Mouse (Mus musculus) midbrain, embryonic 10.5 days (tissue): ENCODE measurements around the gene Itgb8. TPM values are rescaled to one million over a fixed set of nuclear protein-coding genes. Genes with fewer than 3 reads are reported as not detected.

Experiments
- DNase-seq: peaks from one replicate; pipeline ENCODE4 v3.0.0-alpha.2; 2017; ENCODE audit warnings: low spot score
- H3K27ac ChIP-seq: fragments of 300-500 bp; sonication (generic); replicated peaks from 2 replicates; pipeline ENCODE4 v1.5.1; 2016; ENCODE audit warnings: mild to moderate bottlenecking
- H3K27me3 ChIP-seq: fragments of 300-500 bp; sonication (generic); 2 replicates; pipeline ENCODE4 v1.6.1; 2016; ENCODE audit warnings: low read depth, mild to moderate bottlenecking; ENCODE audit not compliant: poor library complexity, severe bottlenecking
- H3K36me3 ChIP-seq: fragments of 300-500 bp; sonication (generic); 2 replicates; pipeline ENCODE4 v1.6.1; 2016; ENCODE audit warnings: mild to moderate bottlenecking, moderate library complexity
- H3K4me1 ChIP-seq: fragments of 300-500 bp; sonication (generic); 2 replicates; pipeline ENCODE4 v1.6.1; 2016
- H3K4me3 ChIP-seq: fragments of 300-500 bp; sonication (generic); 2 replicates; pipeline ENCODE4 v1.5.1; 2016; ENCODE audit warnings: mild to moderate bottlenecking, moderate library complexity
- H3K9me3 ChIP-seq: fragments of 300-500 bp; sonication (generic); replicated peaks from 2 replicates; pipeline ENCODE4 v1.6.1; 2016; ENCODE audit warnings: mild to moderate bottlenecking
- WGBS: fragments of 180-500 bp; shearing (Covaris S2); methylation state at CpG from one replicate; pipeline ENCODE4 v1.1.7; 2016; 5-methylcytosine and 5-hydroxymethylcytosine counted together
- polyA plus RNA-seq: library from polyadenylated mRNA; unstranded; fragments of >200 nt; fragmentation: Nextera tagmentation; extraction: Ambion mirVana; gene quantifications from 2 replicates; pipeline ENCODE4 v1.2.1, GENCODE M21; 2016

Itgb8 gene
- polyA plus RNA-seq, 1 experiment from 2014 or later: 23.7 TPM

DNA sequence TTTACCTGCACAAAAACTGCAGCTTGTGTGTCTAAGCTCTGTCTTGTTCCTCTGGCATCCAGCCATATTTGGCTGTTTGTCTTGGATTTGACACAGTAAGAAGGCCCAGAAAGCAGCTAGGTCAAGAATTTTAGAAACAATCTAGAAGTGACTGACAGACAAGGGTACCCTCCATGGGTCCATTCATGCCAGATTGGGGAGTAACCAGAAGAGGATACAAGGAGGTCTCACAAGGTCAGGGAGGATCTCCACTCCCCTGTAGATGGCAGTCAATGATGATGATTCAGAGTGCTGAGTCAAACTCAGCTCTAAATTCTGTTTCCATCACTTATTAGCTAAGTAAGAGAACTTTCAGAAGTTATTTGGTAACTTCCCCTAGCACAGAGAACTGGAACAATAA is 8.2 kb downstream of the Itgb8 start:
- Histone ChIP-seq H3K4me3 (no peak overlapping the region), H3K9me3 (no peaks in the 10 kb centered on the region), H3K36me3 (peaks cover 48% of the 10 kb centered on the region), H3K27me3 (no peaks in the 10 kb centered on the region), H3K4me1 (peaks cover 50% of the 10 kb centered on the region), H3K27ac (no peak overlapping the region)
- DNase-seq: no peak

DNA sequence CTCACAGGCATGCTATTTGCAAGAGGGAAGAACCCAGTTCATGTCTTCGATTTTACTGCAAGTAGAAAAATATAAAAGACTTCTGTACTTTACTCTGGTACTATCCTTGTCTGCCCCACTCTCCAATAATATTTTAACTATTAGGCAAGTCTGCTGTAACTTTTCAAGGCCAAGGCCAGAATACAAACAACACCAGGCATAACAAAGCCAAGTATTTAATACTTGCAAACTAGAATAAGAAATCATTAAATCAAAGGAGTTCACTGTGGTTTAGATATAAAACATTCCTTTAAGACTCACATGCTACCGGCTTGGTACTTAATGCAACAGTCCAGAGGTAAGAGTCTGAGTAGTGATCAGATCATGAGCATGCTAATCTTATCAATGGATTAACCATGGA is 9.0 kb downstream of the Itgb8 start:
- 71% methylated on average over 2 of the region's 2 CpGs for WGBS
- Histone ChIP-seq H3K27me3 (no peaks in the 10 kb centered on the region), H3K4me1 (peaks cover 42% of the 10 kb centered on the region), H3K9me3 (no peaks in the 10 kb centered on the region), H3K27ac (no peak overlapping the region), H3K36me3 (peaks cover 48% of the 10 kb centered on the region), H3K4me3 (no peak overlapping the region)
- DNase-seq: no peak

DNA sequence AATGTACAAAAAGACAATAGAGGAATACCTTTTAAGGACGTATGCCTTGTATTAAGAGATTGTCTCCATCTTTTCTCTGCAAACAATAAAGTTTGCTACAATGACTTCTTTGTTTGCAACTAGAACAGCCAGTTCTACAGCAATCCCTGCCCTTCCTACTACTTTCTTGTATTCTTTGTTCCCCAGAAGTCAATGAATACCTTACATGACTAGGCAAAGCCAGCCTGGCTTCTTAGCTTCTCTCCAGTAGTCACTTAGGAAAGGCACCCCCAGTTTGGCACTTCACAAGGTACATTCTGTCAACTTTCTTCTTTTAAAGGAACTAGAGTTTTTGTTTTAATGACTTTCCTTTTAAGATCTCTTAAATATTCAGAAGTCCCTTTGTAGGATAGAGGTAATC is 10.7 kb downstream of the Itgb8 start:
- Histone ChIP-seq H3K27me3 (no peaks in the 10 kb centered on the region), H3K4me1 (peaks cover 25% of the 10 kb centered on the region), H3K4me3 (no peak overlapping the region), H3K27ac (no peak overlapping the region), H3K36me3 (peaks cover 65% of the 10 kb centered on the region), H3K9me3 (no peaks in the 10 kb centered on the region)
- WGBS: 59% methylated on average over 1 of the region's 1 CpGs
- DNase-seq: no peak

DNA sequence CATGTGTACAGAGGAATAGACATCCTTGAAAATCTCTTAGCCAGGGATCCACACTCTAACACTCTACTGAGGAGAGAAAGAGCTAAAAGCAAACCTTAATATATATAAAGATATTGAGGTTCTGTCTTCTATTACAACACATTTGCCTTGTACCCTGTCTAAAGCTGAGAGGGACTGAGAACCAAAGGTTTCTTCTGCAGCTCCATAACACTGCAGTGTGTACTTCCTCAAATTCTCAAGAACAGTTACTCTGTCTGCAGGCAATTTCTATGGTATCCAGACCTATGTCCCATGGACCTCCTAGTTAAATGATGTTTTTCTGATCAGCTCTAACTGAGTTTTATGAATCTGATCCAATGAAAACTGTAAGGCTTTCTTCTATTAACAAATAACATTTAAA is 13.9 kb downstream of the Itgb8 start:
- peaks cover 58% of the 10 kb centered on the region for H3K36me3 ChIP-seq
- DNase-seq: no peak
- H3K27ac ChIP-seq: no peak overlapping the region
- H3K27me3 ChIP-seq: no peaks in the 10 kb centered on the region
- no peak overlapping the region for H3K4me3 ChIP-seq
- H3K4me1 ChIP-seq: peaks cover 3% of the 10 kb centered on the region
- no peaks in the 10 kb centered on the region for H3K9me3 ChIP-seq

DNA sequence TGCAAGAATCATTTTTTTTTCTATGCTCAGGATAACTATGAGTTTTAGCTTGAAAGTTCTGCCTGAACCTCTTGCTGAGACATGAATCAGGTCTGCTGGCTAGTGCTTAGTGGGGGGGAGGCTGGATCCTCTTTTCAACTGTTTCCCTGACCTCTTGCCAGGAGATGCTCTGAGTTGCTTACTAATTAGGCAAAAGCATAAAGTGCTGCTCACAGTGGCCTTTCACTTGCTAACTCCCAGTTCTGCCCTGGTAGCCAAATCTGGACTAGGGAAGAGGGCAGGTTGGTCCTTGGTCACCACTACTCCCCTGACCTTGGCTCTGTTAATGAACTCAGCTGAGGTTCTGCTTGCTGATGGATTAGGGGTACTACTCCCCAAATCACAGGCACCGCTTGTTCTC is 19.2 kb downstream of the Itgb8 start:
- H3K27ac ChIP-seq: no peak overlapping the region
- H3K4me1 ChIP-seq: peaks cover 5% of the 10 kb centered on the region
- no peaks in the 10 kb centered on the region for H3K9me3 ChIP-seq
- H3K4me3 ChIP-seq: no peak overlapping the region
- no peak for DNase-seq
- WGBS: 89% methylated on average over 1 of the region's 1 CpGs
- no peaks in the 10 kb centered on the region for H3K27me3 ChIP-seq
- H3K36me3 ChIP-seq: peaks cover 57% of the 10 kb centered on the region

DNA sequence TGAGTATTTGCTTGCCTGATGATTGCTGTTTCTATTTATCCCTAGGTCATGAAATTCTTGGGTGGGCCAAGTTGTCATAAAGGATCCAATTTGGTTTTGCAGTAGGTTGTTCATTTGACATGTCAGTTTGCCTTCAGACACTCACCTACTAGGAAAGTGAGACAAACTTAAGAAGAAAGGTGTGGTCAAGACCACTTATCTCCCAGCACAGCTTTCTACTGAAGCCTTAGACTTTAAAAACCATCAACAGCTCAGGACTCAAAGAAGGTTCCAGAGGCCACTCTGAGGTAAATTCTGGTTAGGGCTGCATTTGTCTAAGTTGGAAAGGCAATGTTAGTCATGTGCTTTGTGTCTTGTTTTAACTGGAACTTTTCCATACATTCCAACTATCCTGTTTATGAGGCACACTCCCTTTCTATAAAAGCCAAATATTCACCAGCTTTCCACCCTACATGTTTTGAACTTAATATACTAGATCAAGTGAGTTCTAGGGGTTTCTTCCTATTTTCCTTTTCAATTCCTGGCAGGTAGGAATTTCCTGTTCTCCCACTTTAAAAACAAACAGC is 20.8 kb downstream of the Itgb8 start:
- H3K9me3 ChIP-seq: no peaks in the 10 kb centered on the region
- peaks cover 41% of the 10 kb centered on the region for H3K36me3 ChIP-seq
- no peak overlapping the region for H3K27ac ChIP-seq
- H3K4me3 ChIP-seq: no peak overlapping the region
- H3K27me3 ChIP-seq: no peaks in the 10 kb centered on the region
- peaks cover 5% of the 10 kb centered on the region for H3K4me1 ChIP-seq
- no peak for DNase-seq

DNA sequence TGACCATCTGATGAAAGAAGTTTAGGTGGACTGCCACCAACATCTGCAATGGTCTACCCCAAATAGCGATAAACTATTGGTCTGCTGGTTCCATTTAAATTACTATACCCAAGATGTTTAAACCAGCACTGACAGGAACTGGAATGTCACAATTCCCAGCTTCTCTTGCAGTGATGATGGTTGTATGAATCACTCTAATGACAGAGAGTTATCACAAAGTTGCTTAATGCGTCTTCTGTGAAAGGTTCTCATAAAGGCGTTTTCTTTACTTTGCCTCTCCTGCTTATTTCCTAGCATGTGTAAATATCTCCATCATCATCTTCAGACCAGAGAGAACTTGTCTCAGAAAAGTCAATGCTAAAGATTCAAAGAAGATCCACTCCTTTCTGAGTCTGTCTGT is 23.4 kb downstream of the Itgb8 start:
- Histone ChIP-seq H3K4me1 (peaks cover 5% of the 10 kb centered on the region), H3K27me3 (no peaks in the 10 kb centered on the region), H3K9me3 (no peaks in the 10 kb centered on the region), H3K4me3 (no peak overlapping the region), H3K36me3 (peaks cover 25% of the 10 kb centered on the region), H3K27ac (no peak overlapping the region)
- DNase-seq: no peak
- 97% methylated on average over 3 of the region's 3 CpGs for WGBS

DNA sequence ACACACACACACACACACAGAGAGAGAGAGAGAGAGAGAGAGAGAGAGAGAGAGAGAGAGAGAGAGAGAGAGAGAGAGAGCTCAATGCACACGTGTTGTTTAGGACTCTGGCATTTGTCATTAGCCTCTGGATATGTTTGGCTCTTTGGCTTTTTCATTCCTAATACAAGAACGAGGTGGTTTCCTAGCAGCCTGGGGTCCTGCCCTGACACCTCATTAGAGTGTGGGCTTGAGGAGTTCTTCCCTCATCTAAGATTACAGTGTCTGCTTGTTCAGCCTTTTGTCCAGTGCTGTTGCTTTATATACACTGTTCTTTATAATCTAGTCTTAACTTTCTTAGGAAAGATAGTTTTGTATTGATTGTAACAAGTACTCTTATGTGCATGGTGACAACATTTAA is 27.1 kb downstream of the Itgb8 start:
- H3K27me3 ChIP-seq: no peaks in the 10 kb centered on the region
- no peaks in the 10 kb centered on the region for H3K4me1 ChIP-seq
- no peak for DNase-seq
- H3K4me3 ChIP-seq: no peak overlapping the region
- no peaks in the 10 kb centered on the region for H3K9me3 ChIP-seq
- no peak overlapping the region for H3K27ac ChIP-seq
- WGBS: 68% methylated on average over 2 of the region's 2 CpGs
- H3K36me3 ChIP-seq: peaks cover 28% of the 10 kb centered on the region

DNA sequence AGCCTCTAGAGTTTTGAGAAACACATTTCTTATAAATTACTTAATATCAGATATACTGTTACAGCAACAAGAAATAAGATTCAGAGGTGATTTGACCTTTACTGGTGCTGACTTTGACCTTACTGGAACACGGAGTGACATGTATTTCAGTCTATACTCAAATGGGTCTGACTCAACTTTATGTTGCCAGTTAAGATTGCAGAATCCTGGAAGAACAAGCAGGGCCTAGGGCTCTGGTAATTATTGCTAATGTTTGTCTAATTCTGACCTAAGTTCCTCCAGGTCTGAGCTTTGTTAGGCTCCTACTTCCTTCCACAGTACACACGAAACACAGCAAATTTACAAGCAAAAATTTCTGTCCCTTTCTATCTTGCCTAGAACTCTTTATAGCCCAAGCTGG is 28.0 kb downstream of the Itgb8 start:
- H3K36me3 ChIP-seq: peaks cover 38% of the 10 kb centered on the region
- no peak for DNase-seq
- no peak overlapping the region for H3K4me3 ChIP-seq
- H3K4me1 ChIP-seq: no peaks in the 10 kb centered on the region
- H3K27ac ChIP-seq: no peak overlapping the region
- WGBS: 87% methylated on average over 2 of the region's 2 CpGs
- H3K27me3 ChIP-seq: no peaks in the 10 kb centered on the region
- no peaks in the 10 kb centered on the region for H3K9me3 ChIP-seq

DNA sequence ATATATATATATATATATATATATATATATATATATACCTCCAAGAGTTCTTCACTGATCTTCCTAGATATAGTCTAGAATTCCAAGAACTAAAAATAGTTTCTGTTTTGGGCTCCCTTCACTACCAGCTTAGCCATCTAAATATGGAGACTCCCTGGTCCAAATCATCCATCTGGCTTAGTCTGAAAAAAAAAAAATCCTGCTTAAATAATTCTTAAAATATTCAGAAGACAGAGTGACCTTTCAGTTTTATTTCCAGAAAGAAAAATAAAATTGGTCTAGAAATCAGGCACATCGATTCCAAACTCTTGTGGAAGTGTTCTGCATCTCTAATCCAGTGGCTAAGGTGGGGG is 28.6 kb downstream of the Itgb8 start:
- H3K27me3 ChIP-seq: no peaks in the 10 kb centered on the region
- peaks cover 36% of the 10 kb centered on the region for H3K36me3 ChIP-seq
- H3K9me3 ChIP-seq: no peaks in the 10 kb centered on the region
- no peaks in the 10 kb centered on the region for H3K4me1 ChIP-seq
- H3K27ac ChIP-seq: no peak overlapping the region
- WGBS: 98% methylated on average over 1 of the region's 1 CpGs
- no peak overlapping the region for H3K4me3 ChIP-seq
- DNase-seq: no peak

DNA sequence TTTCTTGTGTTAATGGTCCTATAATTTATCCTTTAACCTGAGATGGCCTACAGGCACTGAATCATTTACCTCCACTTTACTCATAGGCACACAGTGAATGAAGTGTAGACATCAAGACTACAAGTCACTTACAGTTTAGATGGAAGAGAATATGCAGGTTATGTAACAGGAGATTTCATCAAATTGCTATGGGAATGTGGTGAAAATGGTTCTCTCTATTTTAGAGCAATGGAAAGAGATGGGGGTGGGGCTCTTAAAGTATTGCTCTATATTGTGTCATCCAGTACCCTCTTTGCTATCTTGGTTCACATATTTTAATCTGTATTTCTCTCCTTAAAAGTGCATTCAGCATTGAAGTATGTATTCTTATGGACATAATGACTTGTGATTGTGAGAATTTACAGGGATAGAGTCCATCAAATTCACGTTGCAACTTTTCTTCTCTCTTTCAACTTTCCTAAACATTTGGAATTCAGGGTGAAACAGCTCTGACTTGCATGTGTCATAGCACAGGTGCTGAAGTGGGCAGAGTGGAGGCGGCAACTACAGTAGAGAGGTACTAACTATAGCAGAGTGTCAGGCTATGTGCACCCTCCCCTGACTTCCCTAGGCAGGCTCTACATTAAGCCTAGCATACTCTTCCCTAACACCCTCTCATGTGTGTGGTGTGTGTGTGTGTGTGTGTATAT is 29.1 kb downstream of the Itgb8 start:
- no peak for DNase-seq
- H3K4me3 ChIP-seq: no peak overlapping the region

DNA sequence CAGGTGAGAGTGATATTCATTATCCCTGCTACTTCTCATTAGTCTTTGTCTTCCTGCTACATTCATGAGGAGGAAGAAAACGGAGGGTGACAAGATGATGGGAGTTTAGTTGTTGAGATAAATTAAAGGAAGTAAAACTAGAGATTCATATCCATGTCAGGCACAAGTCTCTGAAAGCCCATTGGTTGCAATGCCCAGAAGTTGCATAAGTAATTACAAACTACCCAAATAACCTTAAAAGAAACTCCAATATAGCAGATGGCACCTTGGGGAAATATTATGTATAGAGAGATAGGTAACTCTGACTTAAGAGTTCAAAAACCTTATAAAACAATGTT is 31.2 kb downstream of the Itgb8 start:
- H3K4me1 ChIP-seq: no peaks in the 10 kb centered on the region
- no peaks in the 10 kb centered on the region for H3K9me3 ChIP-seq
- no peak overlapping the region for H3K27ac ChIP-seq
- no peak for DNase-seq
- H3K36me3 ChIP-seq: peaks cover 46% of the 10 kb centered on the region
- WGBS: 79% methylated on average over 1 of the region's 1 CpGs
- no peaks in the 10 kb centered on the region for H3K27me3 ChIP-seq
- H3K4me3 ChIP-seq: no peak overlapping the region

More for the DNA sequence above, 29.1 kb downstream of the Itgb8 start:
- Histone ChIP-seq H3K4me1 (no peaks in the 10 kb centered on the region), H3K36me3 (peaks cover 34% of the 10 kb centered on the region), H3K9me3 (no peaks in the 10 kb centered on the region), H3K27me3 (no peaks in the 10 kb centered on the region), H3K27ac (no peak overlapping the region)
- 90% methylated on average over 2 of the region's 2 CpGs for WGBS

DNA sequence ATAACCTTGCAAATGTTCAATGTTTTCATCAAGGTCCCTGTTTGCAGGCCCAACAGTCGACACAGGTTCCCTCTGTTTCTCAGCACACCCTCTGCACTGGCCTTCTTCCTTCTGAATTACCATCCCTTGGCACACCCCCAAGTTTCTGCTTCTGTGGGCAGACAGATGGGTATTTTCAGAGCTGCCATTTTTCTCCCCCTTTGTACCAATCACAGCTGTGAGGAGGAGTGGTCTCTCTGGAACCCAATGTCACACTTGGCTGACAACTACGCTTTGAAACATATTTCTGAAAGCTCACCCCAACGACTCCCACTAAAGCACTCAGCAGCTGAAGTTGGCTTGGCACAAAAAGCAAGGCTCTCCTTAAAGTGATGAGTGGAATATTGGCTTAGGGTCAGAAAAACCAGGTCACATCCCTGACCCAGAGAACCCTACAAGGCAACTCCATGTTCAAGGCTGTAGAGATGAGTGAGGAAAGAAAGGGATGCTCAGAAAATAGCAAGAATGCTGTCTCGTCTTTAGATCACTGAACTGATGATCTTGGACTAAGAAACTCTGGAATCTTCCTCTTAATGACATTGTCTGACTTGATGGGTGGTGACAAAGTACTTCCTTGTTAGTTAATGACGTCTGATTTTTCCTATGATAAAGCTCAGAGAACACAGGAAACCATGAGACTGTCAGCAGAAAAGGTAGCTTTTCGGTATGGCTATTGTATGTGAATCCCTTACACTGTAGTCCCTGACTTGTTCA is 31.7 kb downstream of the Itgb8 start:
- no peak overlapping the region for H3K4me3 ChIP-seq
- peaks cover 51% of the 10 kb centered on the region for H3K36me3 ChIP-seq
- 87% methylated on average over 6 of the region's 6 CpGs for WGBS

More for the DNA sequence above, 31.7 kb downstream of the Itgb8 start:
- Histone ChIP-seq H3K27ac (no peak overlapping the region), H3K9me3 (no peaks in the 10 kb centered on the region), H3K4me1 (no peaks in the 10 kb centered on the region), H3K27me3 (no peaks in the 10 kb centered on the region)
- DNase-seq: no peak
